Mouse (Mus musculus): Measurements from ENCODE around the gene Oser1. TPM values are rescaled to one million over a fixed set of nuclear protein-coding genes. Genes with fewer than 3 reads are reported as not detected.

The Oser1 gene
- polyA plus RNA-seq, 1 experiment from 2014 or later: 63.8 TPM

GRCm38 (mm10) chr2:163452738-163453137 lies 28.2 kb upstream of the Oser1 start:
- ATAC-seq (replicated peaks; ENCODE audit: extremely low read depth, insufficient read depth, low FRiP score): no peak
- no peaks in the 10 kb centered on the region for H3K36me3 ChIP-seq (ENCODE audit: control insufficient read depth, insufficient read depth)

GRCm38 (mm10) chr2:163450668-163451295 lies 26.3 kb upstream of the Oser1 start:
- H3K9ac ChIP-seq (ENCODE audit: low read length): no peak overlapping the region
- H3K4me2 ChIP-seq (ENCODE audit: low read depth, low read length): no peak overlapping the region
- no peaks in the 10 kb centered on the region for H3K9me3 ChIP-seq (replicated peaks; ENCODE audit: control insufficient read depth, low read length)
- H3K27ac ChIP-seq (ENCODE audit: low read length): no peak overlapping the region
- no peak overlapping the region for H3K4me3 ChIP-seq (ENCODE audit: low read length)
- 50% methylated on average over 6 of the region's 6 CpGs for WGBS
- no peaks in the 10 kb centered on the region; the same call in 1 of the 2 replicates for H3K27me3 ChIP-seq (ENCODE audit: control insufficient read depth, insufficient read depth, low read length)
- no peak for ATAC-seq (replicated peaks; ENCODE audit: extremely low read depth, insufficient read depth, low FRiP score)
- H3K36me3 ChIP-seq (ENCODE audit: control insufficient read depth, insufficient read depth): no peaks in the 10 kb centered on the region
- no peaks in the 10 kb centered on the region for H3K4me1 ChIP-seq (ENCODE audit: control insufficient read depth, insufficient read depth, low read length)

More at GRCm38 (mm10) chr2:163452738-163453137, 28.2 kb upstream of the Oser1 start:
- H3K27me3 ChIP-seq (ENCODE audit: control insufficient read depth, insufficient read depth, low read length): peaks cover 2% of the 10 kb centered on the region; the same call in 1 of the 2 replicates
- no peak overlapping the region for H3K4me3 ChIP-seq (ENCODE audit: low read length)
- 80% methylated on average over 6 of the region's 6 CpGs for WGBS
- no peak overlapping the region for H3K4me2 ChIP-seq (ENCODE audit: low read depth, low read length)
- H3K9me3 ChIP-seq (replicated peaks; ENCODE audit: control insufficient read depth, low read length): no peaks in the 10 kb centered on the region
- no peak overlapping the region for H3K27ac ChIP-seq (ENCODE audit: low read length)
- H3K9ac ChIP-seq (ENCODE audit: low read length): no peak overlapping the region
- H3K4me1 ChIP-seq (ENCODE audit: control insufficient read depth, insufficient read depth, low read length): no peaks in the 10 kb centered on the region

GRCm38 (mm10) chr2:163449276-163449675 lies 24.8 kb upstream of the Oser1 start:
- no peaks in the 10 kb centered on the region for H3K36me3 ChIP-seq (ENCODE audit: control insufficient read depth, insufficient read depth)

GRCm38 (mm10) chr2:163447375-163447774 lies 22.9 kb upstream of the Oser1 start:
- Histone ChIP-seq H3K27ac (ENCODE audit: low read length) (no peak overlapping the region), H3K36me3 (ENCODE audit: control insufficient read depth, insufficient read depth) (no peaks in the 10 kb centered on the region), H3K9ac (ENCODE audit: low read length) (no peak overlapping the region), H3K4me2 (ENCODE audit: low read depth, low read length) (no peak overlapping the region), H3K9me3 (replicated peaks; ENCODE audit: control insufficient read depth, low read length) (no peaks in the 10 kb centered on the region), H3K4me3 (ENCODE audit: low read length) (no peak overlapping the region), H3K27me3 (ENCODE audit: control insufficient read depth, insufficient read depth, low read length) (no peaks in the 10 kb centered on the region; the same call in 1 of the 2 replicates), H3K4me1 (ENCODE audit: control insufficient read depth, insufficient read depth, low read length) (no peaks in the 10 kb centered on the region)
- WGBS: 67% methylated on average over 12 of the region's 12 CpGs
- ATAC-seq (replicated peaks; ENCODE audit: extremely low read depth, insufficient read depth, low FRiP score): no peak

More at GRCm38 (mm10) chr2:163449276-163449675, 24.8 kb upstream of the Oser1 start:
- Histone ChIP-seq H3K9me3 (replicated peaks; ENCODE audit: control insufficient read depth, low read length) (no peaks in the 10 kb centered on the region), H3K9ac (ENCODE audit: low read length) (no peak overlapping the region), H3K27ac (ENCODE audit: low read length) (no peak overlapping the region), H3K4me1 (ENCODE audit: control insufficient read depth, insufficient read depth, low read length) (no peaks in the 10 kb centered on the region), H3K4me3 (ENCODE audit: low read length) (no peak overlapping the region), H3K4me2 (ENCODE audit: low read depth, low read length) (no peak overlapping the region), H3K27me3 (ENCODE audit: control insufficient read depth, insufficient read depth, low read length) (no peaks in the 10 kb centered on the region; the same call in 1 of the 2 replicates)
- no peak for ATAC-seq (replicated peaks; ENCODE audit: extremely low read depth, insufficient read depth, low FRiP score)
- 55% methylated on average over 3 of the region's 3 CpGs for WGBS

GRCm38 (mm10) chr2:163444017-163444416 lies 19.5 kb upstream of the Oser1 start:
- Histone ChIP-seq H3K36me3 (ENCODE audit: control insufficient read depth, insufficient read depth) (no peaks in the 10 kb centered on the region), H3K9me3 (replicated peaks; ENCODE audit: control insufficient read depth, low read length) (no peaks in the 10 kb centered on the region), H3K4me2 (ENCODE audit: low read depth, low read length) (no peak overlapping the region), H3K27ac (ENCODE audit: low read length) (no peak overlapping the region), H3K4me3 (ENCODE audit: low read length) (no peak overlapping the region), H3K4me1 (ENCODE audit: control insufficient read depth, insufficient read depth, low read length) (no peaks in the 10 kb centered on the region), H3K9ac (ENCODE audit: low read length) (no peak overlapping the region), H3K27me3 (ENCODE audit: control insufficient read depth, insufficient read depth, low read length) (peaks cover 1% of the 10 kb centered on the region)
- ATAC-seq (replicated peaks; ENCODE audit: extremely low read depth, insufficient read depth, low FRiP score): no peak
- WGBS: 56% methylated on average over 7 of the region's 7 CpGs

- Histone ChIP-seq H3K4me2 (ENCODE audit: low read depth, low read length) (no peak overlapping the region), H3K27ac (ENCODE audit: low read length) (no peak overlapping the region), H3K4me3 (ENCODE audit: low read length) (no peak overlapping the region), H3K9me3 (replicated peaks; ENCODE audit: control insufficient read depth, low read length) (no peaks in the 10 kb centered on the region), H3K27me3 (ENCODE audit: control insufficient read depth, insufficient read depth, low read length) (peaks cover 6% of the 10 kb centered on the region), H3K4me1 (ENCODE audit: control insufficient read depth, insufficient read depth, low read length) (no peaks in the 10 kb centered on the region), H3K9ac (ENCODE audit: low read length) (no peak overlapping the region), H3K36me3 (ENCODE audit: control insufficient read depth, insufficient read depth) (no peaks in the 10 kb centered on the region)
- no peak for ATAC-seq (replicated peaks; ENCODE audit: extremely low read depth, insufficient read depth, low FRiP score)
- whole genome bisulfite sequencing: 47% methylated on average over 6 of the region's 6 CpGs
Measured at GRCm38 (mm10) chr2:163443543-163443942, 19.0 kb upstream of the Oser1 start.

- WGBS: 42% methylated on average over 1 of the region's 1 CpGs
- no peaks in the 10 kb centered on the region for H3K9me3 ChIP-seq (replicated peaks; ENCODE audit: control insufficient read depth, low read length)
- peaks cover 14% of the 10 kb centered on the region for H3K27me3 ChIP-seq (ENCODE audit: control insufficient read depth, insufficient read depth, low read length)
- peaks cover 4% of the 10 kb centered on the region for H3K4me1 ChIP-seq (ENCODE audit: control insufficient read depth, insufficient read depth, low read length)
- H3K4me3 ChIP-seq (ENCODE audit: low read length): no peak overlapping the region
- no peak for ATAC-seq (replicated peaks; ENCODE audit: extremely low read depth, insufficient read depth, low FRiP score)
- no peaks in the 10 kb centered on the region for H3K36me3 ChIP-seq (ENCODE audit: control insufficient read depth, insufficient read depth)
- no peak overlapping the region for H3K27ac ChIP-seq (ENCODE audit: low read length)
- no peak overlapping the region for H3K9ac ChIP-seq (ENCODE audit: low read length)
- H3K4me2 ChIP-seq (ENCODE audit: low read depth, low read length): no peak overlapping the region
Measured at GRCm38 (mm10) chr2:163439488-163439887, 15.0 kb upstream of the Oser1 start.

GRCm38 (mm10) chr2:163438619-163439451 lies 14.3 kb upstream of the Oser1 start:
- WGBS: 2% methylated on average over 30 of the region's 30 CpGs
- peaks cover 4% of the 10 kb centered on the region for H3K4me1 ChIP-seq (ENCODE audit: control insufficient read depth, insufficient read depth, low read length)
- peak overlapping the region; percentile 25 for H3K4me3 ChIP-seq (ENCODE audit: low read length)
- H3K9me3 ChIP-seq (replicated peaks; ENCODE audit: control insufficient read depth, low read length): no peaks in the 10 kb centered on the region
- H3K4me2 ChIP-seq (ENCODE audit: low read depth, low read length): peak overlapping the region; percentile 49
- H3K27ac ChIP-seq (ENCODE audit: low read length): no peak overlapping the region
- no peaks in the 10 kb centered on the region for H3K36me3 ChIP-seq (ENCODE audit: control insufficient read depth, insufficient read depth)
- peaks cover 14% of the 10 kb centered on the region for H3K27me3 ChIP-seq (ENCODE audit: control insufficient read depth, insufficient read depth, low read length)
- no peak for ATAC-seq (replicated peaks; ENCODE audit: extremely low read depth, insufficient read depth, low FRiP score)
- no peak overlapping the region for H3K9ac ChIP-seq (ENCODE audit: low read length)

GRCm38 (mm10) chr2:163438246-163438618 lies 13.7 kb upstream of the Oser1 start, which contains the start of gene Gdap1l1:
Gdap1l1 (plus strand) TSS chr2:163438476.
- under 1% methylated on average over 18 of the region's 18 CpGs for WGBS
- H3K4me1 ChIP-seq (ENCODE audit: control insufficient read depth, insufficient read depth, low read length): peaks cover 4% of the 10 kb centered on the region
- no peaks in the 10 kb centered on the region for H3K36me3 ChIP-seq (ENCODE audit: control insufficient read depth, insufficient read depth)
- H3K4me3 ChIP-seq (ENCODE audit: low read length): peak within 1 kb of the TSS; percentile 25
- ATAC-seq (replicated peaks; ENCODE audit: extremely low read depth, insufficient read depth, low FRiP score): no peak
- no peaks in the 10 kb centered on the region for H3K9me3 ChIP-seq (replicated peaks; ENCODE audit: control insufficient read depth, low read length)
- peaks cover 14% of the 10 kb centered on the region for H3K27me3 ChIP-seq (ENCODE audit: control insufficient read depth, insufficient read depth, low read length)
- peak within 1 kb of the TSS; percentile 49 for H3K4me2 ChIP-seq (ENCODE audit: low read depth, low read length)
- no peak within 1 kb of the TSS for H3K27ac ChIP-seq (ENCODE audit: low read length)
- H3K9ac ChIP-seq (ENCODE audit: low read length): no peak within 1 kb of the TSS
